Mouse (Mus musculus): ENCODE measurements around the gene Cdhr3. TPM values are rescaled to one million over a fixed set of nuclear protein-coding genes. Genes with fewer than 3 reads are reported as not detected.

The Cdhr3 gene
- polyA plus RNA-seq, 1 experiment from 2014 or later = 0.51 TPM

GRCm38 (mm10) chr12:33021751-33022150 is 70.9 kb downstream of the Cdhr3 start:
- H3K27ac ChIP-seq (ENCODE audit: low read length) = no peak overlapping the region
- ATAC-seq = no peak
- no peaks in the 10 kb centered on the region for H3K9me3 ChIP-seq (replicated peaks; ENCODE audit: control insufficient read depth, low read length, poor library complexity, severe bottlenecking)

GRCm38 (mm10) chr12:33021140-33021539 is 71.5 kb downstream of the Cdhr3 start:
- Histone ChIP-seq H3K27me3 (ENCODE audit: control insufficient read depth, insufficient read depth, low read depth, low read length) (no peaks in the 10 kb centered on the region), H3K4me1 (ENCODE audit: control insufficient read depth, insufficient read depth, low read length) (no peaks in the 10 kb centered on the region), H3K9me3 (replicated peaks; ENCODE audit: control insufficient read depth, low read length, poor library complexity, severe bottlenecking) (no peaks in the 10 kb centered on the region), H3K9ac (ENCODE audit: low read depth, low read length) (no peak overlapping the region), H3K4me2 (ENCODE audit: low read length) (no peak overlapping the region), H3K36me3 (ENCODE audit: control insufficient read depth, insufficient read depth, low read length) (no peaks in the 10 kb centered on the region), H3K4me3 (ENCODE audit: low read depth, low read length) (no peak overlapping the region), H3K27ac (ENCODE audit: low read length) (no peak overlapping the region)
- ATAC-seq = no peak
- 89% methylated on average over 9 of the region's 9 CpGs for WGBS

More at GRCm38 (mm10) chr12:33021751-33022150, 70.9 kb downstream of the Cdhr3 start:
- no peaks in the 10 kb centered on the region for H3K36me3 ChIP-seq (ENCODE audit: control insufficient read depth, insufficient read depth, low read length)
- WGBS = 97% methylated on average over 4 of the region's 4 CpGs
- no peaks in the 10 kb centered on the region for H3K27me3 ChIP-seq (ENCODE audit: control insufficient read depth, insufficient read depth, low read depth, low read length)
- no peak overlapping the region for H3K4me3 ChIP-seq (ENCODE audit: low read depth, low read length)
- no peak overlapping the region for H3K4me2 ChIP-seq (ENCODE audit: low read length)
- no peaks in the 10 kb centered on the region for H3K4me1 ChIP-seq (ENCODE audit: control insufficient read depth, insufficient read depth, low read length)
- no peak overlapping the region for H3K9ac ChIP-seq (ENCODE audit: low read depth, low read length)

GRCm38 (mm10) chr12:33020011-33020410 is 72.7 kb downstream of the Cdhr3 start:
- Histone ChIP-seq H3K9ac (ENCODE audit: low read depth, low read length) (no peak overlapping the region), H3K4me1 (ENCODE audit: control insufficient read depth, insufficient read depth, low read length) (no peaks in the 10 kb centered on the region), H3K4me3 (ENCODE audit: low read depth, low read length) (no peak overlapping the region), H3K27ac (ENCODE audit: low read length) (no peak overlapping the region), H3K36me3 (ENCODE audit: control insufficient read depth, insufficient read depth, low read length) (no peaks in the 10 kb centered on the region), H3K4me2 (ENCODE audit: low read length) (no peak overlapping the region), H3K9me3 (replicated peaks; ENCODE audit: control insufficient read depth, low read length, poor library complexity, severe bottlenecking) (no peaks in the 10 kb centered on the region), H3K27me3 (ENCODE audit: control insufficient read depth, insufficient read depth, low read depth, low read length) (no peaks in the 10 kb centered on the region)
- ATAC-seq = no peak
- 83% methylated on average over 6 of the region's 6 CpGs for WGBS

GRCm38 (mm10) chr12:33018601-33019000 is 74.1 kb downstream of the Cdhr3 start:
- Histone ChIP-seq H3K9me3 (replicated peaks; ENCODE audit: control insufficient read depth, low read length, poor library complexity, severe bottlenecking) (no peaks in the 10 kb centered on the region), H3K27me3 (ENCODE audit: control insufficient read depth, insufficient read depth, low read depth, low read length) (no peaks in the 10 kb centered on the region), H3K9ac (ENCODE audit: low read depth, low read length) (no peak overlapping the region), H3K4me1 (ENCODE audit: control insufficient read depth, insufficient read depth, low read length) (no peaks in the 10 kb centered on the region; the same call in 1 of the 2 replicates), H3K36me3 (ENCODE audit: control insufficient read depth, insufficient read depth, low read length) (no peaks in the 10 kb centered on the region), H3K4me2 (ENCODE audit: low read length) (no peak overlapping the region), H3K4me3 (ENCODE audit: low read depth, low read length) (no peak overlapping the region), H3K27ac (ENCODE audit: low read length) (no peak overlapping the region)
- WGBS = 63% methylated on average over 4 of the region's 4 CpGs
- no peak for ATAC-seq

GRCm38 (mm10) chr12:33016824-33017705 is 75.6 kb downstream of the Cdhr3 start:
- H3K36me3 ChIP-seq (ENCODE audit: control insufficient read depth, insufficient read depth, low read length) = no peaks in the 10 kb centered on the region
- H3K27ac ChIP-seq (ENCODE audit: low read length) = no peak overlapping the region
- no peaks in the 10 kb centered on the region; the same call in 1 of the 2 replicates for H3K4me1 ChIP-seq (ENCODE audit: control insufficient read depth, insufficient read depth, low read length)
- H3K27me3 ChIP-seq (ENCODE audit: control insufficient read depth, insufficient read depth, low read depth, low read length) = no peaks in the 10 kb centered on the region
- H3K4me3 ChIP-seq (ENCODE audit: low read depth, low read length) = no peak overlapping the region
- no peak overlapping the region for H3K4me2 ChIP-seq (ENCODE audit: low read length)
- no peak overlapping the region for H3K9ac ChIP-seq (ENCODE audit: low read depth, low read length)
- ATAC-seq = no peak
- 79% methylated on average over 7 of the region's 7 CpGs for WGBS
- no peaks in the 10 kb centered on the region for H3K9me3 ChIP-seq (replicated peaks; ENCODE audit: control insufficient read depth, low read length, poor library complexity, severe bottlenecking)

GRCm38 (mm10) chr12:33015103-33015502 is 77.6 kb downstream of the Cdhr3 start:
- H3K36me3 ChIP-seq (ENCODE audit: control insufficient read depth, insufficient read depth, low read length) = no peaks in the 10 kb centered on the region
- no peaks in the 10 kb centered on the region for H3K9me3 ChIP-seq (replicated peaks; ENCODE audit: control insufficient read depth, low read length, poor library complexity, severe bottlenecking)
- H3K27me3 ChIP-seq (ENCODE audit: control insufficient read depth, insufficient read depth, low read depth, low read length) = no peaks in the 10 kb centered on the region
- ATAC-seq = peak; percentile 30; the same call in 1 of the 2 replicates
- H3K27ac ChIP-seq (ENCODE audit: low read length) = peak overlapping the region; percentile 57
- no peak overlapping the region for H3K4me3 ChIP-seq (ENCODE audit: low read depth, low read length)
- WGBS = 95% methylated on average over 1 of the region's 1 CpGs
- H3K9ac ChIP-seq (ENCODE audit: low read depth, low read length) = no peak overlapping the region
- no peaks in the 10 kb centered on the region; the same call in 1 of the 2 replicates for H3K4me1 ChIP-seq (ENCODE audit: control insufficient read depth, insufficient read depth, low read length)
- no peak overlapping the region for H3K4me2 ChIP-seq (ENCODE audit: low read length)

GRCm38 (mm10) chr12:33014050-33014796 is 78.5 kb downstream of the Cdhr3 start:
- WGBS = 32% methylated on average over 7 of the region's 7 CpGs
- no peak overlapping the region for H3K9ac ChIP-seq (ENCODE audit: low read depth, low read length)
- no peaks in the 10 kb centered on the region for H3K27me3 ChIP-seq (ENCODE audit: control insufficient read depth, insufficient read depth, low read depth, low read length)
- ATAC-seq = peak; percentile 33
- H3K4me2 ChIP-seq (ENCODE audit: low read length) = no peak overlapping the region
- no peak overlapping the region for H3K4me3 ChIP-seq (ENCODE audit: low read depth, low read length)
- no peaks in the 10 kb centered on the region for H3K9me3 ChIP-seq (replicated peaks; ENCODE audit: control insufficient read depth, low read length, poor library complexity, severe bottlenecking)
- H3K27ac ChIP-seq (ENCODE audit: low read length) = peak overlapping the region; percentile 57
- no peaks in the 10 kb centered on the region; the same call in 1 of the 2 replicates for H3K4me1 ChIP-seq (ENCODE audit: control insufficient read depth, insufficient read depth, low read length)
- H3K36me3 ChIP-seq (ENCODE audit: control insufficient read depth, insufficient read depth, low read length) = no peaks in the 10 kb centered on the region

GRCm38 (mm10) chr12:33010026-33010425 is 82.6 kb downstream of the Cdhr3 start:
- Histone ChIP-seq H3K4me3 (ENCODE audit: low read depth, low read length) (no peak overlapping the region), H3K36me3 (ENCODE audit: control insufficient read depth, insufficient read depth, low read length) (no peaks in the 10 kb centered on the region), H3K27ac (ENCODE audit: low read length) (no peak overlapping the region), H3K9ac (ENCODE audit: low read depth, low read length) (no peak overlapping the region), H3K4me2 (ENCODE audit: low read length) (no peak overlapping the region), H3K4me1 (ENCODE audit: control insufficient read depth, insufficient read depth, low read length) (no peaks in the 10 kb centered on the region; the same call in 1 of the 2 replicates), H3K27me3 (ENCODE audit: control insufficient read depth, insufficient read depth, low read depth, low read length) (no peaks in the 10 kb centered on the region), H3K9me3 (replicated peaks; ENCODE audit: control insufficient read depth, low read length, poor library complexity, severe bottlenecking) (no peaks in the 10 kb centered on the region)
- ATAC-seq = no peak
- 45% methylated on average over 3 of the region's 3 CpGs for WGBS

Data from midbrain, embryonic 16.5 days (tissue).